Mouse (Mus musculus): Measurements from ENCODE around the gene Sez6. TPM values are rescaled to one million over a fixed set of nuclear protein-coding genes. Genes with fewer than 3 reads are reported as not detected.

The Sez6 gene
- 0.26 TPM in 2 replicates for polyA plus RNA-seq (2015; fragmentation: Nextera tagmentation; extraction: Ambion mirVana)

- peak; percentile 83 for DNase-seq (ENCODE audit: low spot score)
These were observed at the start of gene Sez6 for GRCm38 (mm10) chr11:77930751-77931540. Sez6 (plus strand) TSS chr11:77930800.

- DNase-seq (ENCODE audit: low spot score) = no peak
These were observed 45.9 kb upstream of the Sez6 start for GRCm38 (mm10) chr11:77884524-77885245.

- no peak for DNase-seq (ENCODE audit: low spot score)
These were observed 45.4 kb upstream of the Sez6 start for GRCm38 (mm10) chr11:77885246-77885575.

- DNase-seq (ENCODE audit: low spot score) = peak; percentile 94
These were observed 43.1 kb upstream of the Sez6 start for GRCm38 (mm10) chr11:77887373-77887960.

- DNase-seq (ENCODE audit: low spot score) = no peak
These were observed 41.8 kb upstream of the Sez6 start for GRCm38 (mm10) chr11:77888846-77889245.

GRCm38 (mm10) chr11:77889484-77889883 lies 41.1 kb upstream of the Sez6 start:
- DNase-seq (ENCODE audit: low spot score) = no peak

GRCm38 (mm10) chr11:77890648-77891258 lies 39.8 kb upstream of the Sez6 start:
- DNase-seq (ENCODE audit: low spot score) = no peak

GRCm38 (mm10) chr11:77892883-77893282 lies 37.7 kb upstream of the Sez6 start:
- no peak for DNase-seq (ENCODE audit: low spot score)

GRCm38 (mm10) chr11:77893283-77893682 lies 37.3 kb upstream of the Sez6 start:
- DNase-seq (ENCODE audit: low spot score) = no peak

GRCm38 (mm10) chr11:77893787-77894718 lies 36.5 kb upstream of the Sez6 start, which contains the start of gene Pipox:
Pipox (minus strand) TSS chr11:77894096.
- DNase-seq (ENCODE audit: low spot score) = no peak

- no peak for DNase-seq (ENCODE audit: low spot score)
These were observed 35.6 kb upstream of the Sez6 start for GRCm38 (mm10) chr11:77894967-77895366.

- DNase-seq (ENCODE audit: low spot score) = no peak
These were observed 34.6 kb upstream of the Sez6 start for GRCm38 (mm10) chr11:77896011-77896410.

- DNase-seq (ENCODE audit: low spot score) = no peak
These were observed 34.1 kb upstream of the Sez6 start for GRCm38 (mm10) chr11:77896480-77896819.

GRCm38 (mm10) chr11:77896820-77897805 lies 33.5 kb upstream of the Sez6 start:
- DNase-seq (ENCODE audit: low spot score) = no peak

GRCm38 (mm10) chr11:77900187-77900586 lies 30.4 kb upstream of the Sez6 start:
- DNase-seq (ENCODE audit: low spot score) = no peak

GRCm38 (mm10) chr11:77900696-77901095 lies 29.9 kb upstream of the Sez6 start:
- DNase-seq (ENCODE audit: low spot score) = no peak

GRCm38 (mm10) chr11:77901366-77901765 lies 29.2 kb upstream of the Sez6 start:
- DNase-seq (ENCODE audit: low spot score) = no peak

GRCm38 (mm10) chr11:77901775-77902355 lies 28.7 kb upstream of the Sez6 start:
- no peak for DNase-seq (ENCODE audit: low spot score)

- no peak for DNase-seq (ENCODE audit: low spot score)
These were observed 26.8 kb upstream of the Sez6 start for GRCm38 (mm10) chr11:77903761-77904160.

Measured in thymus, postnatal 0 days (tissue).